Mouse (Mus musculus) liver, adult (tissue): ENCODE results near the gene Tecta.

Experiments used
- GATA4 ChIP-seq: IDR thresholded peaks from 2 replicates; pipeline ENCODE4 v1.6.1; 2014; ENCODE audit warnings: mild to moderate bottlenecking, low read length; ENCODE audit not compliant: insufficient replicate concordance

Gene Tecta

DNA sequence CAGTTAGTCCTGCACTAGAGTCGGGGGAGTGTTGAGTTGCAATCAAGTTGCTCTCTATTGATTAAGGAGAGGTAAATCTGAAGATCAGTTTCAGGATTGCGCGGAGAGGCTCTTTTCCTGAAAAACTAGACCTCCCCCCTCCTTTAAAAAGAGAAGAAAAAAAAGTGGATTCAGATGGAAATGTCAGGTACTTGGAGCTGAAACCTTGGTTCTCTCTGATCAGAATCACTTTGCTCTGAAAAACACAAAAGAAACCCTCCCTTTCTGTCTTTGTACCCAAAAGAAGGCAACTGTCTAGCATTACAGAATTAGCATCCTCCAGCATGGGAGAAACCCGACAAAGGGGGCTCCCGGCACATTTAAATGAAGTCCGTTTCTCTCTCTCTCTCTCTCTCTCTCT is at the start of gene Tecta:
TSS of gene Tecta (minus strand) at position 101 of the 400 bp plus-strand sequence.
- TF ChIP-seq GATA4, result no peak

DNA sequence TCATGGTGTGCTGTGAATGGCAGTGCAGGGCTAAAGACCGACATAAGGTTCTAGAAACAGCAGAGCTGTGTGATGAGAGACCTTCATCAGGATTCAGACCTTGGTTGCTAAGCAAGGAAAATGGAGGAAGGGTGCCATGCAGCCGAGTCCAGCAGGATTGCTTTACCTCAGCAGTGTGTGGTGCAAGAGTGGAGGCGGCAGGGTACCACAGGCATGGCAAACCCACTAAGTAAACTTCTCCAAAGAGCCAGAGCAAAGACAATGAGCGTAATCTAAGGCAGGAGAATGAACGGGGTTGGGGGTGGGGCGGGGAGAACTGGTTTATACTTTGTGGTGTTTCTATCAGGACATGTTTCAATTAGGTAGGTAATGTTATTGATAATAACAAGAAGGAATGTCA is 49.3 kb upstream of the Tecta start:
- no peak for TF ChIP-seq GATA4

DNA sequence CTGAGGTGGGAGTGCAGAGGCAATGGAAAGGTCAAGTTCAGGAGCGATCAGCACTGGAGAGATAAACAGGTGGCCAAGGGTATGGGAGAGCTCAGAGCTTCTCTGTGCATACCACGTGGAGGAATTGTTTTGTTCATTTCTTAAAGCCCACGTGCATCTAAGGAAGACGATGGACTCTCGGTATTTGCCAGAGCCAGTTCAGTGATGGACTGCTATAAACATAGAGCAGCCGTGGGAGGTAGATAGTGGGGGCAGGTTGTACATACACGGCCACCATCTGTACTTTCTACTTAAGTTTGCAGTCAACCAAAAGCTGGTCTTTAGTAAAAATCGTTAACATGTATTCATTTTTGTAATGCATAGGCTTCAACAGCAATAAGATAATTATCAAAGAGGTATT is 42.4 kb upstream of the Tecta start:
- no peak for TF ChIP-seq GATA4

DNA sequence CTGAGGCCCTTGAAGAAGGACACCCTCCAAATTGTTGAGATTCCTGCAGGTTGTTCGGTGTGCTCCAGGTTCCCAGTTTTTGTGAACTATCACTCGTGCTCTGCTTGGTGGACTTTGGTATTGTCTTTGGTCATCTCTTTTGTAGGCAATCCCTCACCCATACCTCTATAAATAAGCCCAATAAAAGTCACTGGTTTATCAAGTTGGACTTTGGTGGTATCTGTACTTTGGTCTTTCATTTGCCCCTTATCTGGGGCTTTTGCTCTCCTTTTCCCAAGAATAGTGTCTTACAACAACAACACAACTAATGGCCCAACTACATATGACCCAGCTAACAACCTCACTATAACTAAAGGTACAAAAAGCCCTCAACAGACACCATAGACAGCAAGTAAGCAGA is 41.5 kb upstream of the Tecta start:
- no peak for TF ChIP-seq GATA4

GRCm38 (mm10) chr9:42439446-42439845 is 39.7 kb upstream of the Tecta start:
- TF ChIP-seq GATA4, result no peak

DNA sequence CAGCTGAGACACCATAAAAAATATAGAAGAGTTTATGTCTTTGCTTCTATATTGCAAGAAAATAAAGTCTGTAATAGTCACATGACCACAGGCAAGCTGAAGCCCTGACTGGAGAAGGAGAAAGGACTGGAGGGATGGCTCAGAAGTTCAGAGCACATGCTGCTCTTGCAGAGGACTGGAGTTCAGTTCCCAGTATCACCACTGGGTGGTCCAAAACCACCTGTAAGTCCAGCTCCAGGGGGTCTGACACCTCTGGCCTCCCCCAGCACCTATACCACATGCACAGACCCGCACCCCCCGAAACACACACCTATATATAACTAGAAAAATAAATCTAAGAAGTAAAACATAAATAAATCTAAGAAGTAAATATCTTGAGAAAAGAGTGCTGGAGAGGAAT is 32.4 kb upstream of the Tecta start:
- no peak for TF ChIP-seq GATA4

DNA sequence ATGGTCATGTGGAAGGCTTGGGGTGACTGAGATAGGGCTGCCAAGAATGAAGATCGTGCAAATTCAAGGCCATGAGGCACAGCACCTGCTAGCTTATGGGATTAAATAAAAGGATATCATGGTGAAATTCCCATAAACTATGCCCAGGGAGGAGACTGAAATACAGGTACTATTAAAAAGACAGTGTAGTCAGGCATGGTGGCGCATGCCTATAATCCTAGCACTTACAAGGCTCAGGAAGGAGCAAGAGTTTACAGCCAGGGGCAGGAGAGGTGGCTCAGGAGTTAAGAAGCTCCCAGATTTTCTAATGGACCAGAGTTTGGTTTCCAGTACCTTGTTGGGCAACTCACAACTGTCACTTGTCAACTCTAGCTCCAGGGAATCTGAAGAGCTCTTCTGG is 31.9 kb upstream of the Tecta start:
- no peak for TF ChIP-seq GATA4

GRCm38 (mm10) chr9:42428060-42428924 is 28.6 kb upstream of the Tecta start:
- no peak for TF ChIP-seq GATA4

- no peak for TF ChIP-seq GATA4
These were observed 27.1 kb upstream of the Tecta start for GRCm38 (mm10) chr9:42426661-42427358.

DNA sequence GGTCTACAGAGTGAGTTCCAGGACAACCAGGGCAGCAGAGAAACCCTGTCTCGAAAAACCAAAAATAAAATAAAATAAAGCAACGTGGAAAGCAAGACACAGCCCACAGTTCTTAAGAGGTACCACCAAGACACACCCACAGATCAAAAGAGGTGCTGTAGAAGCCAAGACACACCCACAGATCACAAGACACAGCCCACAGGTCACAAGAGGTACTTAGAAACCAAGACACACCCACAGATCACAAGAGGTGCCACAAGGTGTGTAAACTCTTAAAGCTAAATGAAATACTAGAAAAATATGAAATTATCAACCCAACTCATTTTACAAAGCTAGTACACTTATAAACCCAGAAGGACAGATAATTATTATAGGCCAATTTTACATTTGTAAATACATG is 23.9 kb upstream of the Tecta start:
- no peak for TF ChIP-seq GATA4

DNA sequence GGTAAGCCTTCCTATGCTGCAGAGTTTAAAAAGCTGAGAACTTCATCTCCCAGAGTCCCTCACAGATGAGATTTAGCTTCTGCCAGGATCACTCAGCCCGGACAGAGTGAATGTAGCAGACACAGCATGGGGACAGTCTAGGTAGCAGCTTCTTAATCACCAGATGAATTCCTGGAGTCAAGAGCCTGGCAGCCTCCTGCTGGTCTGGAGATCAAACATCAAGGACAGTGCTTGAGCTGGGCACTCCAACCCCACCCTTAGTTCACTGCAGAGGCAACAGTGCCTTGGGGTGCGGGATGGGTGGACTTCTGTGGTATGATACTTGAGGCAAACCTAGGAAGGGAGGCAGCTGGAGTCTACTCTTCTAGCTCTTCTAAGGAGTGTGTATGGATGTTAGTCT is 20.0 kb upstream of the Tecta start:
- no peak for TF ChIP-seq GATA4

DNA sequence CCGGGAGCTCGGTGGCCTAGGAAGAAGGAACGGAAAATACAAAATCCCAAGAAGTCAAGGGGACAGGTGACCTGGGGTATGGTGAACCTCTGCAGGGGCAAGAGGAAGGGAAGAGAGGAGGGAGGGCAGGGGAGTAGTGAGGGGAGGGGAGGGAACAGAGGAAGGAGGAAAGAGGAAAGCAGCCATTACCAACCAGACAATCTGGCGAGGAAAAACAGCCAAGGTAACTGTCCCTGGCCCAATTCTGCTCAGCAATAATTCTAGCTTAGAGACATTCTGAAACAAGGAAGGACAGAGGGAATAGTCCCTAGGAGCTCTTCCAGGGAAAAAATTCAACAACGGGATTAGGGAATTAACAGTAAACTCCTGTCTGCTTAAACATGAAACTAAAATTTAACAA is 19.1 kb upstream of the Tecta start:
- no peak for TF ChIP-seq GATA4

GRCm38 (mm10) chr9:42417352-42417952 is 17.7 kb upstream of the Tecta start:
- no peak for TF ChIP-seq GATA4

DNA sequence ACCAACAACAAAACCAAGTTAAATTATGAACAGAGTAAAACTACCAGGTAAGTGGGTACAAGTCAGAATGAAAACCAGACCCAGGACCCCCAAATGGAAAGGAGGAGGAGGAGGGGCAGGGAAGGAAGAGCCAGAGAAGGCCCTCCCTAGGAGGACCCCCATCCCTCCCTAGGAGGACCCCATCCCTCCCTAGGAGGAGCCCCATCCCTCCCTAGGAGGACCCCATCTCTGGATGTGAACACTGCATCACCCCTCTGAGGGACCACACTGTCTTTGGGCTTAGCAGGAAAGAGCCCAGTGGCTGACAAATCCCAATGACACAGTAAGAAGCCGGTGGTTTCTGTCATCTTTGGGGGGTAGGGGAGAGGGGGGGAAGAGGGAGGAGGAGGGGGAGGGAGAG is 15.5 kb upstream of the Tecta start:
- no peak for TF ChIP-seq GATA4

DNA sequence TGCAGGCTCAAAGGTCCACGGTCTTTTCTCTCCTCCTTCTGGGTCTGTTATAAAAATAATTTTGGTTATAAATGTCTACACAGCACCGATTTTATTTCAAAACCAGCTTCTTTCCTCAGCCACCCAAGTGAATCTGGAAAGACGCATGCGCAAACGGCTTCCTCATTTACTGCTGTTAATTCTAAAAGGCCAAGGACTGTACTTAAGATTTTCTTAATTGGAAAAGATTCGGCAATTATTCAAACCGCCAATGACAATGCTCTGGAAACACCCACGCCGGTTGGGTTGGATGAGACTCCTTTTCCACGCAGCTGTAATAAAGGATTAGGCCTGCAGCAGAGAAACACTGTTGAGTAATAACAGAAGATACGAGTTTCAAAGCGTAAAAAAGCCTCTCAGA is 13.6 kb upstream of the Tecta start:
- no peak for TF ChIP-seq GATA4

DNA sequence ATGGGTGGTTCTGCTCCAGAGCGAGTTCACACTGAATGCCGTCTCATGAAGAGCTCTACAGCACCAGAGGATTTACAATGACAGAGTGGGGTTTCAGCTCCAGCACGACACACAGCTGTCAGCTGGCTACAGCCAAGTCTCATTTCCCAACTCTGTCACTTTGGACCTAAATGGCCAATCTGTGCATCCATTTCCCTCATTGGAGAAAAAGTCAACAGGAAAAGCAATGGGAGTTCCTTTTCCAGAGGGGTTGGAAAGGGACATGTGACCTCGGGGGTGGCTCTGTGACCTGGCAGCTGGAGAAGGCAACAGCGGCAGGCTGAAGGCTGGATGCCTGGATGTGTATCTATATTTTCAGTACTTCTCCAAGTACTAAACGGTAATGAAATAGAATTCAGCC is 11.6 kb upstream of the Tecta start:
- no peak for TF ChIP-seq GATA4

GRCm38 (mm10) chr9:42405736-42406135 is 6.0 kb upstream of the Tecta start:
- no peak for TF ChIP-seq GATA4

DNA sequence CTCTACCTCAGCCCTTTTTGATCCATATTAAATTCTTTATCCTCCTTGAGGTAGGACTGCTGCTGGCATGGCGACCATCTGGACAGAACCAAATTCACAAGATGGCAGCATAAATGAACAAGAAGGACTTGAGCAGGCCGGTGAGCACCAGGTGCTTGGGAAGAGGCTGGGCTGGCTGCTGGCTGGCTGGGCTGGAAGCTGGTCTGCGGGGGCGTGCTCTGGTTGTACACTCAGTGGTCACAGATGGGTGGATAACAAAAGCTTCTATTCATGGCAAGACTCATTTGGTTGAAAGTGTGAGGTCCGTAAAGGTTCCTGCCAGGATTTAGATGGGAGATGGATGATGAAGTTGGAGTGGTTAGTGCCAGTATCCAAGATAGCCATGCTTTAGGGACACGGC is 1.8 kb upstream of the Tecta start:
- no peak for TF ChIP-seq GATA4
